Mouse (Mus musculus) heart, adult 2 months (tissue): Measurements from ENCODE around the gene Polr3gl.

ENCODE experiments used
- CTCF ChIP-seq: fragments of 200-600 bp; IDR thresholded peaks from 2 replicates; pipeline ENCODE4 v1.8.1; 2022; ENCODE audit warnings: antibody characterized with exemption, mild to moderate bottlenecking, moderate library complexity
- POLR2A ChIP-seq: fragments of 200-500 bp; IDR thresholded peaks from 2 replicates; pipeline ENCODE4 v1.6.1; 2011; ENCODE audit warnings: mild to moderate bottlenecking, low read depth, low read length, control low read depth; ENCODE audit not compliant: insufficient read depth

- TF ChIP-seq POLR2A (no peak), CTCF (no peak)
These were observed 45.2 kb downstream of the Polr3gl start for GRCm38 (mm10) chr3:96548824-96549223.
